Mouse (Mus musculus) heart, postnatal 0 days (tissue): Measurements from ENCODE around the gene Serpinb6a. TPM values are rescaled to one million over a fixed set of nuclear protein-coding genes. Genes with fewer than 3 reads are reported as not detected.

Experiments
- ATAC-seq: fragments of 200-750 bp; cut with Nextera tagmentation; 2 replicates; pipeline ENCODE4 v1.8.0; 2017; ENCODE audit warnings: low read depth, moderate number of reproducible peaks, moderate library complexity; ENCODE audit not compliant: insufficient read depth
- DNase-seq: peaks from one replicate; pipeline ENCODE4 v3.0.0-alpha.2; 2016; ENCODE audit warnings: low spot score
- H3K27ac ChIP-seq: fragments of 300-500 bp; sonication (generic); 2 replicates; pipeline ENCODE4 v1.5.1; 2014; ENCODE audit warnings: low read depth, mild to moderate bottlenecking
- H3K27me3 ChIP-seq: fragments of 300-500 bp; sonication (generic); 2 replicates; pipeline ENCODE4 v1.6.1; 2014; ENCODE audit warnings: low read length, mixed read lengths; ENCODE audit not compliant: control insufficient read depth, insufficient read depth
- H3K36me3 ChIP-seq: fragments of 300-500 bp; sonication (generic); replicated peaks from 2 replicates; pipeline ENCODE4 v1.6.1; 2014; ENCODE audit warnings: low read length, mixed read lengths; ENCODE audit not compliant: control insufficient read depth, insufficient read depth
- H3K4me1 ChIP-seq: fragments of 300-500 bp; sonication (generic); 2 replicates; pipeline ENCODE4 v1.6.1; 2014; ENCODE audit warnings: antibody characterized with exemption; ENCODE audit not compliant: control insufficient read depth, insufficient read depth
- H3K4me2 ChIP-seq: fragments of 300-500 bp; sonication (generic); 2 replicates; pipeline ENCODE4 v1.6.1; 2014; ENCODE audit warnings: low read depth, mild to moderate bottlenecking, low read length, moderate library complexity
- H3K4me3 ChIP-seq: fragments of 300-500 bp; sonication (generic); 2 replicates; pipeline ENCODE4 v1.5.1; 2014; ENCODE audit warnings: low read depth, low read length
- H3K9ac ChIP-seq: fragments of 300-500 bp; sonication (generic); replicated peaks from 2 replicates; pipeline ENCODE4 v1.6.1; 2014; ENCODE audit warnings: low read depth, low read length, mixed read lengths
- H3K9me3 ChIP-seq: fragments of 300-500 bp; sonication (generic); replicated peaks from 2 replicates; pipeline ENCODE4 v1.6.1; 2016; ENCODE audit warnings: low read length; ENCODE audit not compliant: control insufficient read depth
- CTCF ChIP-seq: IDR thresholded peaks from 2 replicates; pipeline ENCODE4 v1.5.1; 2016; ENCODE audit warnings: antibody characterized with exemption, control low read depth, low read depth
- EP300 ChIP-seq: IDR thresholded peaks from 2 replicates; pipeline ENCODE4 v1.6.1; 2016; ENCODE audit warnings: antibody characterized with exemption, low read depth
- WGBS: fragments of 180-500 bp; shearing (Covaris S2); extraction: QIAGEN DNeasy Blood & Tissue Kit; methylation state at CpG from one replicate; pipeline ENCODE4 v1.1.7; 2014; 5-methylcytosine and 5-hydroxymethylcytosine counted together
- polyA plus RNA-seq: library from polyadenylated mRNA; unstranded; fragments of >200 nt; fragmentation: Nextera tagmentation; extraction: Ambion mirVana; gene quantifications from 2 replicates; pipeline ENCODE4 v1.2.1, GENCODE M21; 2015
- total RNA-seq: library from RNA; depleted of rRNA; stranded (reverse); fragments of >200 nt; gene quantifications from 2 replicates; pipeline ENCODE4 v1.2.3, GENCODE M21; 2014; ENCODE audit warnings: low replicate concordance

The Serpinb6a gene
- total and polyA plus RNA-seq, 2 experiments from 2014 or later: 80.2 to 149 TPM

GRCm38 (mm10) chr13:33930912-33931311 is 71.7 kb downstream of the Serpinb6a start:
- DNase-seq: no peak
- Histone ChIP-seq H3K36me3 (peaks cover 30% of the 10 kb centered on the region), H3K27me3 (no peaks in the 10 kb centered on the region), H3K9ac (no peak overlapping the region), H3K9me3 (no peaks in the 10 kb centered on the region), H3K27ac (no peak overlapping the region), H3K4me3 (no peak overlapping the region), H3K4me1 (peaks cover 8% of the 10 kb centered on the region), H3K4me2 (no peak overlapping the region)
- WGBS: 76% methylated on average over 3 of the region's 3 CpGs
- no peak for ATAC-seq
- TF ChIP-seq CTCF (no peak), EP300 (no peak)

GRCm38 (mm10) chr13:33930281-33930680 is 72.3 kb downstream of the Serpinb6a start:
- Histone ChIP-seq H3K9ac (no peak overlapping the region), H3K4me2 (no peak overlapping the region), H3K4me1 (peaks cover 8% of the 10 kb centered on the region), H3K27me3 (no peaks in the 10 kb centered on the region), H3K4me3 (no peak overlapping the region), H3K9me3 (no peaks in the 10 kb centered on the region), H3K36me3 (peaks cover 35% of the 10 kb centered on the region), H3K27ac (no peak overlapping the region)
- 66% methylated on average over 2 of the region's 2 CpGs for WGBS
- TF ChIP-seq CTCF: no peak
- TF ChIP-seq EP300: no peak
- ATAC-seq (no peak), DNase-seq (no peak)

GRCm38 (mm10) chr13:33921699-33922098 is 80.9 kb downstream of the Serpinb6a start:
- no peak overlapping the region for H3K4me3 ChIP-seq
- no peak for ATAC-seq
- H3K9me3 ChIP-seq: no peaks in the 10 kb centered on the region
- no peaks in the 10 kb centered on the region for H3K4me1 ChIP-seq
- 46% methylated on average over 5 of the region's 5 CpGs for WGBS
- no peak overlapping the region for H3K9ac ChIP-seq
- DNase-seq: no peak
- no peak overlapping the region for H3K4me2 ChIP-seq
- no peak for TF ChIP-seq EP300
- no peak for TF ChIP-seq CTCF
- peaks cover 81% of the 10 kb centered on the region for H3K36me3 ChIP-seq
- no peak overlapping the region for H3K27ac ChIP-seq
- H3K27me3 ChIP-seq: no peaks in the 10 kb centered on the region

- Histone ChIP-seq H3K4me2 (no peak overlapping the region), H3K4me1 (no peaks in the 10 kb centered on the region), H3K27me3 (no peaks in the 10 kb centered on the region), H3K4me3 (no peak overlapping the region), H3K36me3 (peaks cover 87% of the 10 kb centered on the region), H3K9ac (no peak overlapping the region), H3K27ac (no peak overlapping the region), H3K9me3 (no peaks in the 10 kb centered on the region)
- no peak for ATAC-seq
- WGBS: 92% methylated on average over 6 of the region's 6 CpGs
- TF ChIP-seq CTCF: no peak
- TF ChIP-seq EP300: no peak
- DNase-seq: no peak
These were observed 81.6 kb downstream of the Serpinb6a start for GRCm38 (mm10) chr13:33921041-33921440.

- DNase-seq: no peak
- 41% methylated on average over 3 of the region's 3 CpGs for WGBS
- Histone ChIP-seq H3K4me2 (no peak overlapping the region), H3K9me3 (no peaks in the 10 kb centered on the region), H3K4me1 (no peaks in the 10 kb centered on the region), H3K36me3 (no peaks in the 10 kb centered on the region), H3K27ac (no peak overlapping the region), H3K27me3 (no peaks in the 10 kb centered on the region), H3K9ac (no peak overlapping the region), H3K4me3 (no peak overlapping the region)
- ATAC-seq: no peak
- TF ChIP-seq EP300 (no peak), CTCF (no peak)
These were observed 95.8 kb downstream of the Serpinb6a start for GRCm38 (mm10) chr13:33906821-33907220.

- H3K27ac ChIP-seq: no peak within 1 kb of the TSS
- H3K9ac ChIP-seq: no peak within 1 kb of the TSS
- no peak for DNase-seq
- ATAC-seq: no peak
- no peaks in the 10 kb centered on the region for H3K27me3 ChIP-seq
- no peaks in the 10 kb centered on the region for H3K4me1 ChIP-seq
- TF ChIP-seq EP300 (no peak), CTCF (no peak)
- H3K4me3 ChIP-seq: no peak within 1 kb of the TSS
- no peak within 1 kb of the TSS for H3K4me2 ChIP-seq
- 75% methylated on average over 18 of the region's 18 CpGs for WGBS
- H3K9me3 ChIP-seq: no peaks in the 10 kb centered on the region
- H3K36me3 ChIP-seq: no peaks in the 10 kb centered on the region
These were observed 97.2 kb downstream of the Serpinb6a start, which contains the start of gene Serpinb6c for GRCm38 (mm10) chr13:33905176-33905954. Gene Serpinb6c, minus strand, starts transcription at chr13:33905708.
